Mouse (Mus musculus): ENCODE results near the gene Cnpy3. TPM values are rescaled to one million over a fixed set of nuclear protein-coding genes. Genes with fewer than 3 reads are reported as not detected.
"Not testable (repeated sequence)": the region's sequence is repeated elsewhere in the genome, so short reads cannot be mapped to it uniquely, and the experiment has no call there.

Gene Cnpy3
- 60.9 and 63.4 TPM in 2 replicates for polyA plus RNA-seq (2015; fragmentation: Nextera tagmentation; extraction: Ambion mirVana)

- Histone ChIP-seq H3K36me3 (peaks cover 6% of the 10 kb centered on the region), H3K27me3 (no peaks in the 10 kb centered on the region), H3K9me3 (no peaks in the 10 kb centered on the region), H3K4me2 (peak within 1 kb of the TSS; percentile 82), H3K4me1 (replicated peaks) (peaks cover 27% of the 10 kb centered on the region), H3K27ac (replicated peaks) (peak within 1 kb of the TSS; percentile 91), H3K9ac (peak within 1 kb of the TSS; percentile 85), H3K4me3 (peak within 1 kb of the TSS; percentile 76)
- ATAC-seq (ENCODE audit: low read depth) = peak; percentile 99
- under 1% methylated on average over 58 of the region's 58 CpGs for WGBS
These were observed at the start of gene Cnpy3 for GRCm38 (mm10) chr17:46751794-46752556. Gene Cnpy3, minus strand, starts transcription at chr17:46752214.

- 0 out of 2 replicates have a peak, but pooled peaks cover 5% of the 10 kb centered on the region for H3K4me1 ChIP-seq (replicated peaks)
- no peak overlapping the region for H3K4me2 ChIP-seq
- ATAC-seq (ENCODE audit: low read depth) = no peak
- H3K9me3 ChIP-seq = no peaks in the 10 kb centered on the region
- peaks cover 70% of the 10 kb centered on the region for H3K36me3 ChIP-seq
- no peak overlapping the region for H3K9ac ChIP-seq
- H3K27me3 ChIP-seq = no peaks in the 10 kb centered on the region
- WGBS = 91% methylated on average over 6 of the region's 6 CpGs
- no peak overlapping the region for H3K27ac ChIP-seq (replicated peaks)
- H3K4me3 ChIP-seq = no peak overlapping the region
These were observed 49.7 kb upstream of the Cnpy3 start for GRCm38 (mm10) chr17:46801761-46802160.

- Histone ChIP-seq H3K9ac (no peak overlapping the region), H3K36me3 (peaks cover 49% of the 10 kb centered on the region), H3K4me1 (replicated peaks) (0 out of 2 replicates have a peak, but pooled peaks cover 5% of the 10 kb centered on the region), H3K4me3 (no peak overlapping the region), H3K27ac (replicated peaks) (no peak overlapping the region), H3K4me2 (no peak overlapping the region), H3K9me3 (no peaks in the 10 kb centered on the region), H3K27me3 (no peaks in the 10 kb centered on the region)
- no peak for ATAC-seq (ENCODE audit: low read depth)
- 82% methylated on average over 10 of the region's 10 CpGs for WGBS
These were observed 47.7 kb upstream of the Cnpy3 start for GRCm38 (mm10) chr17:46799680-46800079.

DNA sequence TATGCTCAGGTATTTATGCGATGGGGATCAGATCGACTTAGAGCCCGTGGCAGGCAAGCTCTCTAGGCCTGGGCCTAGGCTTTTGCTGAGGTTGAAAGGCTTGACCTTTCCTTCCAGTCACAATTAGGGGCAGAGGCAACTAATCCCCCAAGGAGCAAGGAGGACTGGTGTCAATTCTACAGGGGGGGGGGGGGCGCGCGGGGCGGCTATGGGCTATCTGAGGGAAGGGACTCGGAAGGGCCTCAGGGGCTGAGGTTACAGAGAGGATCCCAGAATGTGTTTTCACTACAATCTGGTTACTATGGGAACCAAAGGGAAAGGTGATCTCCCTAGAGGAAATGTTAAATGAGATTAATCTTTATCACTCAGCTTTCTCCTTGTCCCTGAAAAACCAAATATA is 45.4 kb upstream of the Cnpy3 start:
- peaks cover 40% of the 10 kb centered on the region for H3K36me3 ChIP-seq
- 66% methylated on average over 8 of the region's 8 CpGs for WGBS
- H3K27me3 ChIP-seq = no peaks in the 10 kb centered on the region
- no peak overlapping the region for H3K4me2 ChIP-seq
- H3K4me1 ChIP-seq (replicated peaks) = 0 out of 2 replicates have a peak, but pooled peaks cover 5% of the 10 kb centered on the region
- H3K27ac ChIP-seq (replicated peaks) = no peak overlapping the region
- ATAC-seq (ENCODE audit: low read depth) = no peak
- no peak overlapping the region for H3K4me3 ChIP-seq
- H3K9me3 ChIP-seq = no peaks in the 10 kb centered on the region
- no peak overlapping the region for H3K9ac ChIP-seq

GRCm38 (mm10) chr17:46796743-46797142 is 44.7 kb upstream of the Cnpy3 start:
- Histone ChIP-seq H3K4me2 (no peak overlapping the region), H3K4me1 (replicated peaks) (0 out of 2 replicates have a peak, but pooled peaks cover 5% of the 10 kb centered on the region), H3K36me3 (peaks cover 33% of the 10 kb centered on the region), H3K27me3 (no peaks in the 10 kb centered on the region), H3K4me3 (no peak overlapping the region), H3K9me3 (no peaks in the 10 kb centered on the region), H3K9ac (no peak overlapping the region), H3K27ac (replicated peaks) (no peak overlapping the region)
- no peak for ATAC-seq (ENCODE audit: low read depth)
- WGBS = 94% methylated on average over 4 of the region's 4 CpGs

DNA sequence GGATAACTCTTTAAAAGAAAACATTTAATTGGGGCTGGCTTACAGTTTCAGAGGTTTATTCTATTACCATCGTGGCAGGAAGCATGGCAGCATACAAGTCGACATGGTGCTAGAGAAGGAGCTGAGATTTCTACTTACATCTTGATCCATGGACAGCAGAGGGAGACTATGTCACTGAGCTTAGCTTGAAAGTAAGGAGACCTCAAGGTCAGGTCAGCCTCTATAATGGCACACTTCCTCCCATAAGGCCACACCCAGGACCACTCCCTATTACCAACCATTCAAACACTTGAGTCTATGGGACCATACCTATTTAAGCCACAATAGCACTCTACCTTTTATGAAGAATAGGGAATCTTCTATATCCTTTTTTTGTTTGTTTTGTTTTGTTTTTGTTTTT is 40.9 kb upstream of the Cnpy3 start:
- no peak for ATAC-seq (ENCODE audit: low read depth)
- no peaks in the 10 kb centered on the region for H3K36me3 ChIP-seq
- H3K27me3 ChIP-seq = no peaks in the 10 kb centered on the region
- no peaks in the 10 kb centered on the region for H3K9me3 ChIP-seq
- H3K27ac ChIP-seq (replicated peaks) = no peak overlapping the region
- 0 out of 2 replicates have a peak, but pooled peaks cover 5% of the 10 kb centered on the region for H3K4me1 ChIP-seq (replicated peaks)
- WGBS = 79% methylated on average over 2 of the region's 2 CpGs
- H3K4me2 ChIP-seq = no peak overlapping the region
- no peak overlapping the region for H3K9ac ChIP-seq
- H3K4me3 ChIP-seq = no peak overlapping the region

- not testable (repeated sequence) for H3K4me3 ChIP-seq; ATAC-seq (ENCODE audit: low read depth); H3K9me3 ChIP-seq; H3K4me1 ChIP-seq (replicated peaks); H3K27me3 ChIP-seq; H3K9ac ChIP-seq; H3K27ac ChIP-seq (replicated peaks); H3K36me3 ChIP-seq; H3K4me2 ChIP-seq
- WGBS = 52% methylated on average over 2 of the region's 2 CpGs
These were observed 36.0 kb upstream of the Cnpy3 start for GRCm38 (mm10) chr17:46787974-46788373.

DNA sequence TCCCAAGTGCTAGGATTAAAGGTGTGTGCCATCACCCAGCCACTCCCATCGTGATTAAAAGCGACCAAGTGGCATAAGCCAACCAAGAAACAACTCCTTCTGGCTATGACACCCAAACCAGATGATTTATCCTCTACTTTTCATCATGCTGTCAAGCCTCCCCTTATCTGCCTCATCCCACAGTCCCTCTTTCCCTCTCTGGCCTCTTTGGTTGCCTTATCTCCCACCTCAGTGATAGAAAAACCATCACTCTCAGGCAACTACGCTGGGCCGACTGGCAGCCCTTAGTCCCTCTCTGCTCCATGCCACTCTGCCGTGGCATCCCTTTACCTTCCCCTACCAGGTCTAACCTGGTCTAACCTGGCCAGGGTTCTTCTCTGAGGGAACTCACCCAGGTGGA is 34.9 kb upstream of the Cnpy3 start:
- Histone ChIP-seq H3K9ac (no peak overlapping the region), H3K4me1 (replicated peaks) (no peaks in the 10 kb centered on the region), H3K4me3 (no peak overlapping the region), H3K27ac (replicated peaks) (no peak overlapping the region), H3K4me2 (no peak overlapping the region), H3K36me3 (no peaks in the 10 kb centered on the region), H3K9me3 (no peaks in the 10 kb centered on the region), H3K27me3 (no peaks in the 10 kb centered on the region)
- 94% methylated on average over 5 of the region's 5 CpGs for WGBS
- no peak for ATAC-seq (ENCODE audit: low read depth)

DNA sequence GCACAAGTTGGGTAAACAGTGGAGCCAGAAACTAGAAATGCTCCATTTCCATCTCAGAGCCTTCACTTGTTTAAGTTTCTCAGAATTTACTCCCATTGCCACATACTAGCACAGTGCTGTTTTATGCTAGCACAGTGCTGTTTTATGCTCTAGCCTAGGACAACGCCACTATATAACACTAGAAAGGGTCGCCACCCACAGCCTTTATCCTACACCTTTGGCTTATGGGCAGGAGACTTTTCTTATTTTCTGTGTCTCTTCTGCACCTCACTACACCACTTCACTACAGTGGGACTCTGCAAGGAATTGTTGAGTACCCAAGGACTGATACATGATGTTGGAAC is 31.2 kb upstream of the Cnpy3 start:
- no peak for ATAC-seq (ENCODE audit: low read depth)
- Histone ChIP-seq H3K36me3 (peaks cover 26% of the 10 kb centered on the region), H3K9me3 (no peaks in the 10 kb centered on the region), H3K4me1 (replicated peaks) (peaks cover 17% of the 10 kb centered on the region), H3K4me2 (peak overlapping the region; percentile 79), H3K9ac (no peak overlapping the region), H3K4me3 (peak overlapping the region; percentile 72), H3K27ac (replicated peaks) (no peak overlapping the region), H3K27me3 (no peaks in the 10 kb centered on the region)
- 85% methylated on average over 2 of the region's 2 CpGs for WGBS

GRCm38 (mm10) chr17:46782341-46783221 is 30.6 kb upstream of the Cnpy3 start, which contains the start of gene Rpl7l1:
Gene Rpl7l1, minus strand, starts transcription at chr17:46782672.
- Histone ChIP-seq H3K27ac (replicated peaks) (peak within 1 kb of the TSS; percentile 92), H3K4me2 (peak within 1 kb of the TSS; percentile 79), H3K27me3 (no peaks in the 10 kb centered on the region), H3K9ac (peak within 1 kb of the TSS; percentile 85), H3K36me3 (peaks cover 32% of the 10 kb centered on the region), H3K4me1 (replicated peaks) (peaks cover 17% of the 10 kb centered on the region), H3K9me3 (no peaks in the 10 kb centered on the region), H3K4me3 (peak within 1 kb of the TSS; percentile 72)
- ATAC-seq (ENCODE audit: low read depth) = peak; percentile 97
- 1% methylated on average over 44 of the region's 44 CpGs for WGBS

GRCm38 (mm10) chr17:46781876-46782275 is 29.9 kb upstream of the Cnpy3 start:
- Histone ChIP-seq H3K36me3 (peaks cover 39% of the 10 kb centered on the region), H3K27ac (replicated peaks) (peak overlapping the region; percentile 92), H3K9ac (peak overlapping the region; percentile 85), H3K27me3 (no peaks in the 10 kb centered on the region), H3K4me1 (replicated peaks) (peaks cover 17% of the 10 kb centered on the region), H3K4me3 (peak overlapping the region; percentile 72), H3K4me2 (peak overlapping the region; percentile 79), H3K9me3 (no peaks in the 10 kb centered on the region)
- no peak for ATAC-seq (ENCODE audit: low read depth)
- WGBS = 5% methylated on average over 11 of the region's 11 CpGs

DNA sequence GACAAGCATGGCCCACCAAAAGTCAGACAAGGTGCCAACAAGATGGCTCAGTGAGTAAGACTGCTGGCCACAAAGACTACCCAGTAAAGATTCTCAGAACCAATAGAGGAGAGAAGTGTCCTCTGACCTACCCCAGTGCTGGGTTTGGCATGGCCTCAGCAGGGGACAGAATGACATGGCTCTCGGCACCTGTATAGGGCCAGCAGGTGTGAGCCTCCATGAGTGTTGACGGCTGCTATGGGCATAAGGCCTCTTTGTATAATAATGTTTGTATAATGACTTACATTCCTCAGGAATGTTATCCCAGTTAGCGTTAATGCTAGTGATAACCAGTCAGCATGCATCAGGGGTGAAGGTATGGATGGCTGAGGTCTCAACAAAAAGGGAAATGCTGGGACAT is 24.1 kb upstream of the Cnpy3 start:
- WGBS = 89% methylated on average over 3 of the region's 3 CpGs
- H3K4me2 ChIP-seq = no peak overlapping the region
- H3K9me3 ChIP-seq = no peaks in the 10 kb centered on the region
- H3K36me3 ChIP-seq = peaks cover 69% of the 10 kb centered on the region
- H3K4me1 ChIP-seq (replicated peaks) = peaks cover 31% of the 10 kb centered on the region
- no peaks in the 10 kb centered on the region for H3K27me3 ChIP-seq
- no peak overlapping the region for H3K4me3 ChIP-seq
- no peak for ATAC-seq (ENCODE audit: low read depth)
- no peak overlapping the region for H3K27ac ChIP-seq (replicated peaks)
- no peak overlapping the region for H3K9ac ChIP-seq

All from neural tube, embryonic 13.5 days (tissue).